Mouse (Mus musculus) hindbrain, embryonic 14.5 days (tissue): ENCODE results near the gene Atxn1. TPM values are rescaled to one million over a fixed set of nuclear protein-coding genes. Genes with fewer than 3 reads are reported as not detected.

Experiments used
- ATAC-seq: fragments of 200-750 bp; cut with Nextera tagmentation; 2 replicates; pipeline ENCODE4 v1.8.0; 2017; ENCODE audit warnings: moderate number of reproducible peaks, mild to moderate bottlenecking, moderate TSS enrichment, moderate library complexity; ENCODE audit not compliant: low FRiP score
- DNase-seq: peaks from one replicate; pipeline ENCODE4 v3.0.0-alpha.2; 2015; ENCODE audit warnings: low spot score
- H3K27ac ChIP-seq: fragments of 300-500 bp; sonication (generic); 2 replicates; pipeline ENCODE4 v1.5.1; 2014; ENCODE audit warnings: mild to moderate bottlenecking, moderate library complexity
- H3K27me3 ChIP-seq: fragments of 300-500 bp; sonication (generic); 2 replicates; pipeline ENCODE4 v1.6.1; 2014; ENCODE audit warnings: mild to moderate bottlenecking, low read length, mixed read lengths; ENCODE audit not compliant: control insufficient read depth, insufficient read depth
- H3K36me3 ChIP-seq: fragments of 300-500 bp; sonication (generic); replicated peaks from 2 replicates; pipeline ENCODE4 v1.6.1; 2014; ENCODE audit not compliant: control insufficient read depth, insufficient read depth
- H3K4me1 ChIP-seq: fragments of 300-500 bp; sonication (generic); replicated peaks from 2 replicates; pipeline ENCODE4 v1.6.1; 2014; ENCODE audit warnings: antibody characterized with exemption, low read length, mixed read lengths; ENCODE audit not compliant: control insufficient read depth, insufficient read depth
- H3K4me2 ChIP-seq: fragments of 300-500 bp; sonication (generic); replicated peaks from 2 replicates; pipeline ENCODE4 v1.6.1; 2014; ENCODE audit warnings: mild to moderate bottlenecking, moderate library complexity
- H3K4me3 ChIP-seq: fragments of 300-500 bp; sonication (generic); replicated peaks from 2 replicates; pipeline ENCODE4 v1.5.1; 2014; ENCODE audit warnings: mild to moderate bottlenecking, low read length
- H3K9ac ChIP-seq: fragments of 300-500 bp; sonication (generic); 2 replicates; pipeline ENCODE4 v1.6.1; 2014
- H3K9me3 ChIP-seq: fragments of 300-500 bp; sonication (generic); 2 replicates; pipeline ENCODE4 v1.6.1; 2016; ENCODE audit warnings: low read length; ENCODE audit not compliant: control insufficient read depth
- WGBS: fragments of 180-500 bp; shearing (Covaris S2); extraction: QIAGEN DNeasy Blood & Tissue Kit; methylation state at CpG from one replicate; pipeline ENCODE4 v1.1.7; 2014; 5-methylcytosine and 5-hydroxymethylcytosine counted together
- polyA plus RNA-seq: library from polyadenylated mRNA; unstranded; fragments of >200 nt; fragmentation: Nextera tagmentation; extraction: Ambion mirVana; gene quantifications from 2 replicates; pipeline ENCODE4 v1.2.1, GENCODE M21; 2014

The Atxn1 gene
- polyA plus RNA-seq, 1 experiment from 2014 or later = 8.1 TPM

DNA sequence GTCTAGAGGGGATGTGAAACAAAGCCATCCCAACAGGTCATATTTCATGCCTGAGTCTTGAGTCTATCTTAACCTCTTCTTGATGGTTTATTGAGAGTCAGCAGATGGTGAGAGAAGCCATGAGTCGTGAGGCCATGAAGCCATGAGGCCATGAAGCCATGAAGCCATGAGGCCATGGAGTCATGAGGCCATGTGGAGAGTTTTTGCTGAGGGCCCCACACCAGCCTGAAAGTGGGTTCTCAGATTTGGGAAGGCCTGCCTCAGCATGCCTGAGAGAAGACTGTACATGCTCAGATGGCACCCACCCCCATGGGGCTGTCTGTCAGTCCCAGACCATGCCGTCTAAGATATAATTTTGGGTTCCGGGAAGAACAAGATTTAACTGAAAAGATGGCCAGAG, 229.0 kb downstream of the Atxn1 start:
- H3K4me2 ChIP-seq = no peak overlapping the region
- no peaks in the 10 kb centered on the region; the same call in 1 of the 2 replicates for H3K36me3 ChIP-seq
- DNase-seq = no peak
- no peaks in the 10 kb centered on the region for H3K27me3 ChIP-seq
- H3K4me3 ChIP-seq = no peak overlapping the region
- H3K27ac ChIP-seq = no peak overlapping the region; the same call in 1 of the 2 replicates
- WGBS = 94% methylated on average over 3 of the region's 3 CpGs
- no peaks in the 10 kb centered on the region for H3K4me1 ChIP-seq
- H3K9me3 ChIP-seq = no peaks in the 10 kb centered on the region
- no peak for ATAC-seq
- H3K9ac ChIP-seq = no peak overlapping the region

GRCm38 (mm10) chr13:45734531-45734930, 230.3 kb downstream of the Atxn1 start:
- Histone ChIP-seq H3K36me3 (no peaks in the 10 kb centered on the region; the same call in 1 of the 2 replicates), H3K4me2 (no peak overlapping the region), H3K4me3 (no peak overlapping the region), H3K27ac (no peak overlapping the region), H3K27me3 (no peaks in the 10 kb centered on the region), H3K9me3 (no peaks in the 10 kb centered on the region), H3K4me1 (no peaks in the 10 kb centered on the region), H3K9ac (no peak overlapping the region)
- DNase-seq (no peak), ATAC-seq (no peak)
- WGBS = 93% methylated on average over 3 of the region's 3 CpGs

DNA sequence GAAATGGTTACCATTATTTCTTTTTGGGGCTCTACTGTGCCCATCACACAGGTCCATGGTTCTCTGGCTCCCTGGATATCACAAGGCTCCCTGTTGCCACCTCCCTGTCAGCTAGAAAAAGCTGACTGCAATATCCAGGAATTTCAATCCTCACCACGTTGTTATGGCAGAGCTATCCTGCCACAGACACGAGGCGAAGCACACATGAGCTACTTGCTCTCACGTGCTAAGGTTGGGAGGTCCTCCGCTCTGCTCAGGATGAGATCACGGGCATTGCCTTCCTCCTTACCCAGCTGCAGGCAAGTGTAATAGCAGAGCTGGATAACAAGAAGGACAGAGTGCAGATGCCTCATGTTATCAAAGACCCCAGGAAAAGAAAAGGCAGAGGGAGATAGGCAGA, 232.2 kb downstream of the Atxn1 start:
- Histone ChIP-seq H3K4me1 (no peaks in the 10 kb centered on the region), H3K9me3 (no peaks in the 10 kb centered on the region), H3K9ac (no peak overlapping the region), H3K27ac (no peak overlapping the region), H3K27me3 (no peaks in the 10 kb centered on the region), H3K36me3 (no peaks in the 10 kb centered on the region; the same call in 1 of the 2 replicates), H3K4me2 (no peak overlapping the region), H3K4me3 (no peak overlapping the region)
- ATAC-seq = no peak
- 79% methylated on average over 6 of the region's 6 CpGs for WGBS
- no peak for DNase-seq

GRCm38 (mm10) chr13:45726917-45727316, 237.9 kb downstream of the Atxn1 start:
- Histone ChIP-seq H3K4me3 (no peak overlapping the region), H3K9me3 (no peaks in the 10 kb centered on the region), H3K4me1 (peaks cover 6% of the 10 kb centered on the region; the same call in 1 of the 2 replicates), H3K4me2 (no peak overlapping the region), H3K27ac (no peak overlapping the region), H3K27me3 (no peaks in the 10 kb centered on the region), H3K36me3 (no peaks in the 10 kb centered on the region), H3K9ac (no peak overlapping the region)
- ATAC-seq (no peak), DNase-seq (no peak)

GRCm38 (mm10) chr13:45726181-45726580, 238.6 kb downstream of the Atxn1 start:
- no peaks in the 10 kb centered on the region for H3K36me3 ChIP-seq
- no peaks in the 10 kb centered on the region for H3K9me3 ChIP-seq
- H3K4me1 ChIP-seq = peaks cover 6% of the 10 kb centered on the region; the same call in 1 of the 2 replicates
- no peak overlapping the region for H3K4me3 ChIP-seq
- H3K9ac ChIP-seq = no peak overlapping the region
- DNase-seq (no peak), ATAC-seq (no peak)
- no peak overlapping the region for H3K27ac ChIP-seq
- 80% methylated on average over 6 of the region's 6 CpGs for WGBS
- no peaks in the 10 kb centered on the region for H3K27me3 ChIP-seq
- no peak overlapping the region for H3K4me2 ChIP-seq

- H3K4me3 ChIP-seq = no peak overlapping the region
- DNase-seq = no peak
- H3K9ac ChIP-seq = no peak overlapping the region
- no peaks in the 10 kb centered on the region for H3K9me3 ChIP-seq
- WGBS = 76% methylated on average over 14 of the region's 14 CpGs
- no peak overlapping the region for H3K27ac ChIP-seq
- H3K4me2 ChIP-seq = no peak overlapping the region
- no peak for ATAC-seq
- peaks cover 6% of the 10 kb centered on the region; the same call in 1 of the 2 replicates for H3K4me1 ChIP-seq
- no peaks in the 10 kb centered on the region for H3K27me3 ChIP-seq
- no peaks in the 10 kb centered on the region for H3K36me3 ChIP-seq
Observed at GRCm38 (mm10) chr13:45724507-45725259, 240.1 kb downstream of the Atxn1 start.

DNA sequence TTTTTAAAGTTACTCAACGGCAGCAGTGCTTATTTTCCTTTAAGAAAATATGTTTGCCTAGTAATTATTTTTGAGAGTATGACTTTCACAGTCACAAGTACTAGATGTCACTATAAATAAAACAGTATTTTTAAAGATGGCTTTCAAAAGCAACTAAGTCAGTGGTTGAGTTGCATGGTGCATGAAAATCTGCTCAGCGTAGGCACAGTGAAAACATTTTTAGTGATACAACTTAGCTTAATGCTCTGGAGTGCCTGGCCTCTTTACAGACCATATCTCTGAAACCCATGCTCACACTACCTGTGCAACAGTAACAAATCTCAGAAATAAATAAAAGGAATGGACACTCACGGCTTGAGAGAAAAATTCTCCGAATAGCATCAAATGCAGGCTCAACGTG, 241.9 kb downstream of the Atxn1 start:
- no peak overlapping the region for H3K4me2 ChIP-seq
- H3K36me3 ChIP-seq = no peaks in the 10 kb centered on the region
- no peak overlapping the region for H3K27ac ChIP-seq
- no peak for ATAC-seq
- no peaks in the 10 kb centered on the region for H3K9me3 ChIP-seq
- 93% methylated on average over 5 of the region's 5 CpGs for whole genome bisulfite sequencing
- DNase-seq = no peak
- H3K4me1 ChIP-seq = peaks cover 6% of the 10 kb centered on the region; the same call in 1 of the 2 replicates
- H3K27me3 ChIP-seq = no peaks in the 10 kb centered on the region
- H3K9ac ChIP-seq = no peak overlapping the region
- no peak overlapping the region for H3K4me3 ChIP-seq

GRCm38 (mm10) chr13:45721621-45722020, 243.2 kb downstream of the Atxn1 start:
- WGBS = 81% methylated on average over 8 of the region's 8 CpGs
- no peaks in the 10 kb centered on the region for H3K27me3 ChIP-seq
- H3K4me1 ChIP-seq = peaks cover 6% of the 10 kb centered on the region; the same call in 1 of the 2 replicates
- H3K4me3 ChIP-seq = no peak overlapping the region
- H3K9me3 ChIP-seq = no peaks in the 10 kb centered on the region
- H3K36me3 ChIP-seq = no peaks in the 10 kb centered on the region
- H3K9ac ChIP-seq = no peak overlapping the region
- H3K27ac ChIP-seq = no peak overlapping the region
- DNase-seq = no peak
- no peak for ATAC-seq
- no peak overlapping the region for H3K4me2 ChIP-seq

DNA sequence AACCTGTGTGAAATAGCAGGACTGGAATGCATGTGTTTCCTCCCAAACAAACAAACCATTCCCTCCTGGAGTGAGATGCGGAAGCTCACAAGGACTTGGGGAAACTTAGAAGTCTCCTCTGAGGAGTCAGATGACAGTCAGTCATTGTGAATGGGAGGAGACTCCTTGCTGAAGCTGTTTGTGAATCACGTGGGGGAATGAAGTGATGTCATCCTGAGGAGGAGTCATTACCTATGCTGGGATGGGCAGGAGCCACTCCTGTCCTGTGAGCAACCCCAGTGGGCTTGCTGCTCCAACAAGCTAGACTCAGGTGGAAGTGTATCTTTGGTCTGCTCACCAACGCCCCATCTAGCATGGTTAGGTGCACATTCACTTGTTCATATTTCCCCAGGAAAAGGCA, 246.0 kb downstream of the Atxn1 start:
- no peaks in the 10 kb centered on the region for H3K4me1 ChIP-seq
- no peak overlapping the region for H3K27ac ChIP-seq
- no peaks in the 10 kb centered on the region for H3K9me3 ChIP-seq
- H3K36me3 ChIP-seq = no peaks in the 10 kb centered on the region
- H3K9ac ChIP-seq = no peak overlapping the region
- DNase-seq = no peak
- no peak overlapping the region for H3K4me3 ChIP-seq
- no peak overlapping the region for H3K4me2 ChIP-seq
- 48% methylated on average over 3 of the region's 3 CpGs for WGBS
- no peaks in the 10 kb centered on the region for H3K27me3 ChIP-seq
- no peak for ATAC-seq
